Mouse (Mus musculus) neutrophil, adult 65 days (primary cell): Measurements from ENCODE around the gene Ddx4. TPM values are rescaled to one million over a fixed set of nuclear protein-coding genes. Genes with fewer than 3 reads are reported as not detected.

Experiments used
- total RNA-seq: library from RNA; stranded (reverse); gene quantifications from 2 replicates; pipeline ENCODE4 v1.2.4, GENCODE M21; 2023

Ddx4 gene
- not detected in 2 replicates for total RNA-seq

GRCm38 (mm10) chr13:112652205-112652604, at the start of gene Ddx4:
Gene Ddx4 (minus strand): TSS chr13:112652475.

DNA sequence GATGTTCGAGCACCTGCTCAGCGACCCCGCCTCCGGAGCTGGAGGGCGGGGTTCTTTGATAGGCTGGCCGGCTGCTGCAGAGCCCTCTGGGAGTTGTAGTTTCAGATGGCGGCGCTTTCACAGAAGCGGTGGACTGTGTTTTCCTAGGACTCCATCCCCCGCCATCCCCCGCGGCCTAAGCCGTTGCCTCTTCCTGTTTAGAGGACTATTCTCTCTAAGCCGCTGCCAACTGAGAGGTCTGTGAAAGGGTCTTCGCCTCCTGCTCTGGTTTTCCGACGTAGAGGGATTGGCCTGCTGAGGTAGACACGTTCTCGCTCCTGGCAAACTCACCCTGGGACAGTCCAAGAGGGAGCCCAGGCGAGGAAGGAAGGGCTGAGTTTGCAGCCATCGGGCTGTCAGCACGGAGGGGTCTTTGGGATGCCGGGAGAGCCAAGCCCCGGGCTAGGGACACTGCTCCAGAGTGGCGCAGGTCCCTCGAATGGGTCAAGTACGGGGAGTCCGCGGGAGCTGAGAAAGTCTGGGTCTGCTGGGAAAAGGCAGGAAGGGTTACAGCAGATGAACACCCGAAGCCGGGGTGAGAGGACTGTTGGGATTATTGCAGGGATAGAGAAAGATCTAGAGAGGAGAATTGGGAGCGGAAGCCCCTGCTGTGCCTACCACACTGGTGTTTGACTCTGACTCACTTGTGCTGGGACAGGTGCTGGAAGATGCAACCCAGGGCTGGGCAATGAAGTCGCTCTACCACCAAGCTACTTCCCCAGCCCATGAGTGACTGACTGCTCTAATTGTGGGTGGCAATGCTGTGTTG, 8.5 kb upstream of the Ddx4 start, which contains the start of gene Slc38a9:
Gene Slc38a9, plus strand, starts transcription at position 178 of the 808 bp plus-strand sequence.

DNA sequence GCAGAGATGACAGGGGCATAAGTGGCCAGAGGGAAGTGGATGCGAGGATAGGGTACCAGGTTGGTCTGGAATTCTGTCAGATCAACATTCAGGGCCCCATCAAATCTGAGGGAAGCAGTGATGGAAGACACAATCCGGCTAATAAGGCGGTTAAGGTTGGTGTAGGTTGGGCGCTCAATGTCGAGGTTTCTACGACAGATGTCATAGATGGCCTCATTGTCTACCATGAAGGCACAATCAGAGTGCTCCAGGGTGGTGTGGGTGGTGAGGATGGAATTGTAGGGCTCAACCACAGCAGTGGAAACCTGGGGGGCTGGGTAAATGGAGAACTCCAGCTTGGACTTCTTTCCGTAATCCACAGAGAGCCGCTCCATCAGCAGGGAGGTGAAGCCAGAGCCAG, 58.0 kb downstream of the Ddx4 start, which contains the start of gene Il31ra:
Gene Il31ra, minus strand, starts transcription at position 101 of the 400 bp plus-strand sequence.

Other genes starting within 250 kb of the Ddx4 start
- gene Il6st, start 188.4 kb downstream of the Ddx4 start, total RNA-seq, result 25.9 and 31.3 TPM in 2 replicates
- gene Il31ra, start 58.1 kb downstream of the Ddx4 start, total RNA-seq, result 0.48 and 0.60 TPM in 2 replicates
- 20.3 and 29.3 TPM in 2 replicates for gene Slc38a9, start 8.3 kb upstream of the Ddx4 start, total RNA-seq
- gene Plpp1, start 148.3 kb upstream of the Ddx4 start, total RNA-seq, result 0.38 TPM in 1 of 2 replicates, not detected in the other